Comparison of ENCODE assay signal across 12 mouse cellular contexts in the genomic region with DNA sequence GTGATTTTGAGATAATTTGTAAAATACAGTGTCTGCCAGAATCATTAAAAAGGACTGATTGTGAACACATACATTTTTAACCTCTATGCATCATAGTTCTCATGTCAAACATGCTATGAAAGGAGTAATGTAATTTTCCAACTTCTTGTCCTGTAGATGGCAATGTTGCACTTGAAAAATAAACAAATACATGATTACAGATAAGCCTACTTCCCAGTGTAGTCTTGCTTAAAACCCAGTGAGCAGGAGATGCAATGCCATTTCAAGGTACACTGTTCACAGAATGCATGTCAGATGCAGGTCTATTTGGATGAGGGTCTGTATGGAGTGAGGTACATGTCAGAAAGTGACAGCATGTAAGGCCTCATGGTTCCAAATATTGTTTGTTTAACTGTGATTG.
DNase-seq lines count a peak whose midpoint lies in the region; ATAC-seq lines count a peak whose summit lies in the region.
"Had no signal": no experiment of that assay in that cellular context is flagged by ENCODE, and none has a peak within 500 bp of the region (broad histone marks: within the 10 kb centered on the region; RNA-seq: fewer than 3 reads in every experiment).

No protein-coding gene starts in this region.

- no peaks in the 10 kb centered on the region for H3K4me1 ChIP-seq in midbrain, embryonic 16.5 days (ENCODE audit: control insufficient read depth, insufficient read depth, low read length)
- H3K4me1 ChIP-seq: embryonic facial prominence, embryonic 12.5 days had no signal

- no peak for DNase-seq in cerebellum, postnatal 4 days (ENCODE audit: low spot score in 2 of 2)
- peak; percentile 3 for DNase-seq in layer of hippocampus, adult 11-12 months (ENCODE audit: low spot score)
- DNase-seq in layer of hippocampus, adult 9-11 months: no peak
- DNase-seq in brain, embryonic 18.5 days (ENCODE audit: low read depth, low spot score): peak; percentile 54
- DNase-seq in urinary bladder, postnatal 36 days (ENCODE audit: low spot score in 2 of 2): no peak
- no peak for DNase-seq in right cerebral cortex, postnatal 10 days (ENCODE audit: low spot score in 2 of 2)
- DNase-seq: kidney, postnatal 10 days; spleen, adult 18-20 months had no signal

- H3K9me3 ChIP-seq in midbrain, embryonic 16.5 days (replicated peaks; ENCODE audit: control insufficient read depth, low read length, poor library complexity, severe bottlenecking): no peaks in the 10 kb centered on the region
- H3K9me3 ChIP-seq: embryonic facial prominence, embryonic 12.5 days had no signal

- no peaks in the 10 kb centered on the region for H3K36me3 ChIP-seq in midbrain, embryonic 16.5 days (ENCODE audit: control insufficient read depth, insufficient read depth, low read length)
- H3K36me3 ChIP-seq: embryonic facial prominence, embryonic 12.5 days had no signal

- H3K9ac ChIP-seq in midbrain, embryonic 16.5 days (ENCODE audit: low read depth, low read length): no peak overlapping the region
- H3K9ac ChIP-seq: embryonic facial prominence, embryonic 12.5 days had no signal

- no peak overlapping the region for H3K4me3 ChIP-seq in midbrain, embryonic 16.5 days (ENCODE audit: low read depth, low read length)
- H3K4me3 ChIP-seq: embryonic facial prominence, embryonic 12.5 days had no signal

- no peak overlapping the region for H3K4me2 ChIP-seq in midbrain, embryonic 16.5 days (ENCODE audit: low read length)
- H3K4me2 ChIP-seq: embryonic facial prominence, embryonic 12.5 days; liver, embryonic 11.5 days had no signal

- peak; percentile 90 for ATAC-seq in cerebellum, adult (ENCODE audit: insufficient number of reproducible peaks, low FRiP score, low TSS enrichment)
- ATAC-seq in midbrain, embryonic 16.5 days: peak; percentile 87

- H3K27me3 ChIP-seq in midbrain, embryonic 16.5 days (ENCODE audit: control insufficient read depth, insufficient read depth, low read depth, low read length): no peaks in the 10 kb centered on the region
- H3K27me3 ChIP-seq: embryonic facial prominence, embryonic 12.5 days had no signal

- H3K27ac ChIP-seq in midbrain, embryonic 16.5 days (ENCODE audit: low read length): no peak overlapping the region
- H3K27ac ChIP-seq: embryonic facial prominence, embryonic 12.5 days had no signal

Comparison
In these comparisons a context has a peak if more than half of its experiments do, and no peak if none do; other contexts are left out.
1. DNase-seq: peak in layer of hippocampus, adult 11-12 months (single experiment) and brain, embryonic 18.5 days (single experiment); none in cerebellum, postnatal 4 days (0 of 2), layer of hippocampus, adult 9-11 months (single experiment), urinary bladder, postnatal 36 days (0 of 2) and right cerebral cortex, postnatal 10 days (0 of 2).